9 mouse cellular contexts compared by ENCODE assay signal in genomic region chr2:84637452-84638165, GRCm38 (mm10). TPM values are rescaled to one million over a fixed set of nuclear protein-coding genes. Genes with fewer than 3 reads are reported as not detected.
DNase-seq lines count a peak whose midpoint lies in the region; ATAC-seq and TF ChIP-seq lines count a peak whose summit lies in the region.
"Had no signal": no experiment of that assay in that cellular context is flagged by ENCODE, and none has a peak within 500 bp of the region (broad histone marks: within the 10 kb centered on the region; RNA-seq: fewer than 3 reads in every experiment).

No protein-coding gene starts in this region.

- peaks cover 48% of the 10 kb centered on the region for H3K4me1 ChIP-seq in liver, adult 2 months (ENCODE audit: control insufficient read depth, insufficient read depth, low read length)
- H3K4me1 ChIP-seq in liver, embryonic 15.5 days (replicated peaks): peaks cover 68% of the 10 kb centered on the region
- peaks cover 69% of the 10 kb centered on the region for H3K4me1 ChIP-seq in stomach, embryonic 16.5 days (ENCODE audit: control insufficient read depth, insufficient read depth, low read length)

- H3K27me3 ChIP-seq in liver, adult 2 months (ENCODE audit: control insufficient read depth, insufficient read depth, low read length): no peaks in the 10 kb centered on the region
- H3K27me3 ChIP-seq in liver, embryonic 15.5 days: no peaks in the 10 kb centered on the region
- H3K27me3 ChIP-seq in stomach, embryonic 16.5 days (ENCODE audit: control insufficient read depth, insufficient read depth, low read length): no peaks in the 10 kb centered on the region

- no peak overlapping the region; the same call in 1 of the 2 replicates for H3K9ac ChIP-seq in liver, adult 2 months (ENCODE audit: low read depth, low read length)
- H3K9ac ChIP-seq in liver, embryonic 15.5 days: no peak overlapping the region
- H3K9ac ChIP-seq in stomach, embryonic 16.5 days (ENCODE audit: low read length): peak overlapping the region; percentile 44; the same call in 1 of the 2 replicates

- peaks cover 3% of the 10 kb centered on the region; the same call in 1 of the 2 replicates for H3K36me3 ChIP-seq in liver, adult 2 months (ENCODE audit: control insufficient read depth, insufficient read depth, low read length)
- H3K36me3 ChIP-seq in liver, embryonic 15.5 days (replicated peaks): no peaks in the 10 kb centered on the region
- H3K36me3 ChIP-seq in stomach, embryonic 16.5 days (ENCODE audit: control insufficient read depth, insufficient read depth, low read length): no peaks in the 10 kb centered on the region

- H3K27ac ChIP-seq in liver, adult 2 months (replicated peaks; ENCODE audit: insufficient read depth, low read depth, low read length): peak overlapping the region; percentile 76
- 0 out of 2 replicates have a peak overlapping the region, but pooled peaks have one; percentile 11 for H3K27ac ChIP-seq in liver, embryonic 15.5 days (replicated peaks)
- H3K27ac ChIP-seq in stomach, embryonic 16.5 days (ENCODE audit: low read length): peak overlapping the region; percentile 96

- peaks cover 41% of the 10 kb centered on the region; the same call in 1 of the 2 replicates for H3K79me2 ChIP-seq in liver, adult 2 months (ENCODE audit: control insufficient read depth, insufficient read depth, low read length)

- no peak for ATAC-seq in liver, embryonic 15.5 days (ENCODE audit: insufficient read depth)
- ATAC-seq in stomach, embryonic 16.5 days (ENCODE audit: insufficient read depth, low FRiP score): no peak

- no peak overlapping the region; the same call in 1 of the 2 replicates for H3K4me2 ChIP-seq in liver, embryonic 15.5 days
- H3K4me2 ChIP-seq in stomach, embryonic 16.5 days (ENCODE audit: low read depth, low read length): peak overlapping the region; percentile 53

- no peaks in the 10 kb centered on the region for H3K9me3 ChIP-seq in liver, embryonic 15.5 days (replicated peaks)
- H3K9me3 ChIP-seq in stomach, embryonic 16.5 days (replicated peaks; ENCODE audit: control insufficient read depth, low read length): no peaks in the 10 kb centered on the region

- no peak for TF ChIP-seq POLR2A in liver, adult 2 months (IDR thresholded peaks at IDR 0.05; ENCODE audit: extremely low read depth, insufficient read depth, low read length)

- no peak for TF ChIP-seq CTCF in liver, adult 2 months (IDR thresholded peaks at IDR 0.05; ENCODE audit: low read depth, low read length)

- no peak overlapping the region for H3K4me3 ChIP-seq in liver, adult 2 months (ENCODE audit: insufficient read depth, low read depth, low read length)
- H3K4me3 ChIP-seq in liver, embryonic 15.5 days (replicated peaks): no peak overlapping the region
- peak overlapping the region; percentile 1; the same call in 1 of the 2 replicates for H3K4me3 ChIP-seq in stomach, embryonic 16.5 days (replicated peaks; ENCODE audit: low read length)

- WGBS in liver, adult 2 months: 21% methylated on average over 7 of the region's 7 CpGs
- 34% methylated on average over 7 of the region's 7 CpGs for WGBS in liver, embryonic 15.5 days (ENCODE audit: insufficient replicate concordance)
- WGBS in stomach, embryonic 16.5 days: 20% methylated on average over 7 of the region's 7 CpGs

- DNase-seq in liver, adult 2 months (ENCODE audit: extremely low read depth, low read depth, low spot score): no peak
- DNase-seq in liver: no peak
- peak; percentile 55 for DNase-seq in heart, postnatal 4 days
- no peak for DNase-seq in T-cell, adult 2 months (ENCODE audit: low spot score)
- no peak for DNase-seq in thymus, postnatal 25 days
- no peak for DNase-seq in layer of hippocampus, adult 18-20 months (ENCODE audit: low spot score in 2 of 2)

RNA-seq across cellular contexts. Expression of gene Ctnnd1, which starts 13.0 kb away (rescaled TPM):
- total RNA-seq in liver, adult 2 months (2014; rRNA removed): 47.4 and 53.2 TPM in 2 replicates
- 29.7 and 31.4 TPM in 2 replicates for polyA plus RNA-seq in liver, adult 2 months (2012; rRNA removed)
- 100 to 1,000 TPM; 161 to 162 TPM for total RNA-seq in heart, postnatal 4 days (2021)
- polyA plus RNA-seq in liver, embryonic 15.5 days (2015; fragmentation: Nextera tagmentation; extraction: Ambion mirVana): 12.4 and 13.1 TPM in 2 replicates
- polyA plus RNA-seq in stomach, embryonic 16.5 days (2015; fragmentation: Nextera tagmentation; extraction: Ambion mirVana): 75.7 and 84.4 TPM in 2 replicates
- 10 to 100 TPM; 38.2 to 48.0 TPM for total RNA-seq in layer of hippocampus, adult 18-20 months (2021)

RNA-seq across cellular contexts. Expression of gene Btbd18, which starts 21.3 kb away (rescaled TPM):
- total RNA-seq in liver, adult 2 months (2014; rRNA removed): 0.07 TPM in 1 of 2 replicates, not detected in the other
- polyA plus RNA-seq in liver, adult 2 months (2012; rRNA removed): not detected in 2 replicates
- total RNA-seq in heart, postnatal 4 days (2021): under 1 TPM in 1 of 2 experiments, not detected in 1; 0.11 TPM
- 0.05 TPM in 2 replicates for polyA plus RNA-seq in liver, embryonic 15.5 days (2015; fragmentation: Nextera tagmentation; extraction: Ambion mirVana)
- 0.26 TPM in 2 replicates for polyA plus RNA-seq in stomach, embryonic 16.5 days (2015; fragmentation: Nextera tagmentation; extraction: Ambion mirVana)
- total RNA-seq in layer of hippocampus, adult 18-20 months (2021): not detected
- total RNA-seq: left cerebral cortex, postnatal 10 days had no signal

RNA-seq across cellular contexts. Expression of gene Selenoh, which starts 33.0 kb away (rescaled TPM):
- 19.2 and 27.3 TPM in 2 replicates for total RNA-seq in liver, adult 2 months (2014; rRNA removed)
- 18.8 and 19.6 TPM in 2 replicates for polyA plus RNA-seq in liver, adult 2 months (2012; rRNA removed)
- total RNA-seq in heart, postnatal 4 days (2021): 100 to 1,000 TPM; 109 to 112 TPM
- polyA plus RNA-seq in liver, embryonic 15.5 days (2015; fragmentation: Nextera tagmentation; extraction: Ambion mirVana): 71.6 and 86.7 TPM in 2 replicates
- 184 and 203 TPM in 2 replicates for polyA plus RNA-seq in stomach, embryonic 16.5 days (2015; fragmentation: Nextera tagmentation; extraction: Ambion mirVana)
- 10 to 100 TPM; 22.6 to 25.0 TPM for total RNA-seq in layer of hippocampus, adult 18-20 months (2021)

RNA-seq across cellular contexts. Expression of gene Gm28635, which starts 40.2 kb away (rescaled TPM):
- total RNA-seq in liver, adult 2 months (2014; rRNA removed): not detected in 2 replicates
- not detected in 2 replicates for polyA plus RNA-seq in liver, adult 2 months (2012; rRNA removed)
- 10 to 100 TPM; 15.3 to 22.6 TPM for total RNA-seq in heart, postnatal 4 days (2021)
- not detected in 2 replicates for polyA plus RNA-seq in liver, embryonic 15.5 days (2015; fragmentation: Nextera tagmentation; extraction: Ambion mirVana)
- not detected in 2 replicates for polyA plus RNA-seq in stomach, embryonic 16.5 days (2015; fragmentation: Nextera tagmentation; extraction: Ambion mirVana)
- 1 to 10 TPM; 2.4 to 7.2 TPM for total RNA-seq in layer of hippocampus, adult 18-20 months (2021)

RNA-seq across cellular contexts. Expression of gene Med19, which starts 40.6 kb away (rescaled TPM):
- total RNA-seq in liver, adult 2 months (2014; rRNA removed): 7.9 and 9.3 TPM in 2 replicates
- polyA plus RNA-seq in liver, adult 2 months (2012; rRNA removed): 5.5 and 5.6 TPM in 2 replicates
- total RNA-seq in heart, postnatal 4 days (2021): 10 to 100 TPM; 18.9 to 20.2 TPM
- 18.7 and 21.1 TPM in 2 replicates for polyA plus RNA-seq in liver, embryonic 15.5 days (2015; fragmentation: Nextera tagmentation; extraction: Ambion mirVana)
- 27.2 and 28.3 TPM in 2 replicates for polyA plus RNA-seq in stomach, embryonic 16.5 days (2015; fragmentation: Nextera tagmentation; extraction: Ambion mirVana)
- total RNA-seq in layer of hippocampus, adult 18-20 months (2021): 10 to 100 TPM; 33.9 to 34.4 TPM

Comparison
In these comparisons a context has a peak if more than half of its experiments do, and no peak if none do; other contexts are left out.
1. H3K27ac ChIP-seq: peak in every context shown above with its lines; median percentile 96 in stomach, embryonic 16.5 days; 76 in liver, adult 2 months; 11 in liver, embryonic 15.5 days.